Mouse (Mus musculus) splenic B cell, adult 2 months (primary cell): ENCODE results near the gene Nr1d2.
"Not testable (repeated sequence)": the region's sequence is repeated elsewhere in the genome, so short reads cannot be mapped to it uniquely, and the experiment has no call there.

Source experiments
- DNase-seq: peaks from one replicate; pipeline ENCODE4 v3.0.0-alpha.2; 2011; ENCODE audit warnings: low read depth, low spot score
- H3K27me3 ChIP-seq: 2 replicates; pipeline ENCODE4 v1.6.1; 2012; ENCODE audit warnings: mild to moderate bottlenecking, low read length, moderate library complexity, mixed read lengths; ENCODE audit not compliant: control insufficient read depth, poor library complexity, insufficient read depth, severe bottlenecking
- H3K36me3 ChIP-seq: 2 replicates; pipeline ENCODE4 v1.6.1; 2012; ENCODE audit warnings: mild to moderate bottlenecking, low read length, moderate library complexity, mixed read lengths; ENCODE audit not compliant: control insufficient read depth, poor library complexity, insufficient read depth, severe bottlenecking

The Nr1d2 gene

DNA sequence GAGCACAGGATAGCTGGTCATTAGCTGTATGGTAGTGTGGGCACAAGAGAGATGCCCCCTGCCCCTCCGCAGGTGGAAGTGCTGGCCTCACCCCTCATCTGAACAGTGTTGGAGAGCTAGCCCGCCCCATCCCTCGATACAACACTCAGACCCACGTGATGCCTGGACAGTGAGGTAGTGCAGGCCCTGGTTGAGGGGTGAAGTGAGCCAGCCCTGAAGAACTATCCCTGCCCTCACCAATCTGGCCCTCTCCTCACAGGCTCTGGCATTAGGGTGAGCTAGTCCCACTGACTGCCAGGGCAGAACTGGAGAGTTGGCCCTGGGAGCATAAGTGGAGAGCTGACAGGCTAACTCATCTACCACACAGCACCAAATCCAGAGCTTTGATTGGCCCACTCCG is 37.5 kb downstream of the Nr1d2 start:
- DNase-seq, result no peak
- Histone ChIP-seq H3K27me3 (no peaks in the 10 kb centered on the region), H3K36me3 (no peaks in the 10 kb centered on the region)

DNA sequence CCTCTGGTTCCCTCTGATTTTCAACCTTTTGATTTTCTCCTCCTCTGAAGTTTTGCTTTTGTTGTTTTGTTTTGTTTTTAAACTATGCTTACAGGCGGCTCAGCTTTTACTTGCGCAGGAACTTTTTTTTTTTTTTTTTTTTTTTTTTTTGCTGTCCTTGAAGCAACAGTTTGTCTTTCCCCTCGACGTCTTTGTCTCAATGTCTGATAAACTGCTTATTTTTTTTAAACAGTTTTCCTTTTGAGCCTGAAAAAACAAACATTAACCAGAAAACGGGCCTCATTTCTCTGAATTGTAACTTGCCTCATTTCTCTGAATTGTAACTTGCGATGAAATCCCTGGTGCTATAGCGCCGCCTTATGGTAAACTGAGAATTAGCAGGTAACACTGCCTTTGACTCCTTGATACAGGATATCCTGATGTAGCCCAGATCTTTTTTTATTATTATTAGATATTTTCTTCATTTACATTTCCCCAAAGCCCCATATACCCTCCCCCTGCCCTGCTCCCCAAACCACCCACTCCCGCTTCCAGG is 52.0 kb downstream of the Nr1d2 start:
- Histone ChIP-seq H3K36me3 (no peaks in the 10 kb centered on the region), H3K27me3 (no peaks in the 10 kb centered on the region)
- DNase-seq, result peak; percentile 44

DNA sequence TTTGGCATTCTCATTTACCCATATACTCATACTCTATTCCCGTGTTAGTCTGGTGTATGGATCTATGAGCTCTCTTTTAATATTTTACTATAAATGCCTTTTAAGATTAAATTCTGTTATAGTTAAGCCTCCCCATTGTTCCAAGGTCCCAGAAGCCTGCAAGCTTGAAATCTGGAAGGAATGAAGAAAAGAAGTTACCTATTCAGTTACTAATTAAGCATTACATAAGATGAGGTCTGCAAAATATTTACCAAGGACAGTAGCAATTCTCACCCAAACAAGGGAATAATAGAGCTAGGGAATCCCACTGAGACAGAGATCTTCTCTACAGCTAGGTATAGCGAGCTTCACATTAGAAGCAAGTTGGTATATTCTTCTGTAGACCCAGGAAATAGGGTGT is 61.4 kb downstream of the Nr1d2 start:
- not testable (repeated sequence) for DNase-seq, H3K27me3 ChIP-seq, H3K36me3 ChIP-seq

- no peaks in the 10 kb centered on the region for H3K27me3 ChIP-seq
- no peaks in the 10 kb centered on the region for H3K36me3 ChIP-seq
- no peak for DNase-seq
Measured at GRCm38 (mm10) chr14:18167597-18167996, 71.3 kb downstream of the Nr1d2 start.

GRCm38 (mm10) chr14:18167041-18167440 is 71.9 kb downstream of the Nr1d2 start:
- peak; percentile 66 for DNase-seq
- H3K27me3 ChIP-seq, result no peaks in the 10 kb centered on the region
- H3K36me3 ChIP-seq, result no peaks in the 10 kb centered on the region
